Mouse (Mus musculus): ENCODE measurements around the gene Art5.

DNA sequence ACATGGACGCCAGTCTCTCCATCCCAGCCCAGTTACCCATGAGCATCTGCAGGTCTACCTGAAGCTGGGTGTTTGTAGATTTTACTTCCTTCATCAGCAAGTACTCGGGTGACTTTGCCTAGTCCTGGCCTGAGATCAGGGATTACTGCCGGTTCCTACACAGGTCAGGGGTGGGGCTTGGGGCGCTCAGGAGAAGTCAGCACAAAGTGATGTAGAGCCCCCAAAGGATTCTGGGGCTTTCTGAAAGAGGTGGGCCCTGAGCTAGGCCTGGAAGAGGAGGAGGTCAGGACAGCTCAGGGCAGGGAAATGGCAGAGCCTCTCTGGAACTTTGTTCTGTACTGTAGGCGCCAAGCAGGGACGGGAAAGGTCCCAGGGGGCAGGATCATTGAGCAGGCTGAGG is 6.6 kb downstream of the Art5 start:
- no peak for TF ChIP-seq POLR2A (IDR thresholded peaks at IDR 0.05; ENCODE audit: low read depth, low read length)
- TF ChIP-seq CTCF (conservative IDR thresholded peaks at IDR 0.05; ENCODE audit: insufficient read depth, insufficient read length, low read depth, low read length): no peak

All from kidney, adult 2 months (tissue).